Mouse (Mus musculus) spleen, adult 2 months (tissue): ENCODE measurements around the gene Enpp5.

Experiments used
- CTCF ChIP-seq: fragments of 200-500 bp; IDR thresholded peaks from 2 replicates; pipeline ENCODE4 v1.5.1; 2011; ENCODE audit warnings: mild to moderate bottlenecking, inconsistent platforms; ENCODE audit not compliant: insufficient read depth, insufficient read length, insufficient replicate concordance; ENCODE audit errors: extremely low read depth
- POLR2A ChIP-seq: fragments of 200-500 bp; IDR thresholded peaks from 2 replicates; pipeline ENCODE4 v1.6.1; 2011; ENCODE audit warnings: low read depth, low read length, inconsistent platforms

DNA sequence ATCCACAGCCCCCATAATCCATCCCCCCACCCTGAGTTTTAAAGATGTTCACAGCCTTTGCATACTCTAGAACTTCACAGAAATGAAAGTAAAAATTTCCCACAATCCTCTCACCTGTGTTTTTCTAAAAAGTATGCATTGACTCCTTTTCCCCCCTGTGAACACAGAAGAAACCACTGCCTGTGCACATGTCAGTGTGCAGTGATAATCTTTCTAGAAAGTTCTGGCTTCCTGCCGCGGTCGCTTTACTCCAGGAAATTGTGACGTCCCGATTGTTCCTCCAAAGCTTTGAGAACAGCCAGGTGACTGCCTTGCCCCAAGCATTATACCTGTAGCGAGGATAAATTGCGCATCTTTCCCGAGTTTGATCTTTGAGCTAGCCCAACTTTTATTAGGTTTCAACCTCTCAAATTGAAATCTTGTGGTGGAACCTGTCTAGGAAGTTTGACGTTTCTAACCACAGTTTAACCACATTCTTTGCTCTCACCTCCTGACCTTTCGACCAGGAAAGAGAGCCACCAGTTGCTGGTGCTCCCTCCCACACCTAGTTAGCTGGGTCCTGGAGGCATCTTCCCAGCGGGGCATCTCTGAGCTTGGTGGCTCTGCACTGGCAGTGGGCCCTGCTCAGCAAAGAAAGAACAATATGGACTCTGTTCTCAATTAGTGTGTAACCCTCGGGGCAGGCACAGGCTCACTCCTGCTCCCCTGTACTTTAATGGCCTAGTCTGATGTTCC, 42.9 kb downstream of the Enpp5 start:
- TF ChIP-seq CTCF: no peak
- no peak for TF ChIP-seq POLR2A
